ENCODE assay signal across 15 mouse cellular contexts in genomic region chr17:50565376-50566123, GRCm38 (mm10). TPM values are rescaled to one million over a fixed set of nuclear protein-coding genes. Genes with fewer than 3 reads are reported as not detected.
A peak's percentile ranks its signal among the peaks of the same experiment; 100 is the strongest.
DNase-seq lines count a peak whose midpoint lies in the region; ATAC-seq lines count a peak whose summit lies in the region.
"Had no signal": no experiment of that assay in that cellular context is flagged by ENCODE, and none has a peak within 500 bp of the region (broad histone marks: within the 10 kb centered on the region; RNA-seq: fewer than 3 reads in every experiment).

No protein-coding gene starts in this region.

- H3K36me3 ChIP-seq in embryonic facial prominence, embryonic 14.5 days (ENCODE audit: control insufficient read depth, insufficient read depth, low read length): no peaks in the 10 kb centered on the region
- no peaks in the 10 kb centered on the region for H3K36me3 ChIP-seq in embryonic facial prominence, embryonic 10.5 days (replicated peaks)
- H3K36me3 ChIP-seq in midbrain, embryonic 14.5 days (ENCODE audit: control insufficient read depth, insufficient read depth, low read length): no peaks in the 10 kb centered on the region
- H3K36me3 ChIP-seq in midbrain, embryonic 11.5 days (ENCODE audit: control insufficient read depth, insufficient read depth, low read length): no peaks in the 10 kb centered on the region

- H3K9ac ChIP-seq in embryonic facial prominence, embryonic 14.5 days (ENCODE audit: low read depth, low read length): no peak overlapping the region
- no peak overlapping the region for H3K9ac ChIP-seq in midbrain, embryonic 14.5 days (replicated peaks; ENCODE audit: low read length)
- no peak overlapping the region for H3K9ac ChIP-seq in midbrain, embryonic 11.5 days (ENCODE audit: low read length)
- H3K9ac ChIP-seq: liver, embryonic 14.5 days had no signal

- ATAC-seq in embryonic facial prominence, embryonic 14.5 days (ENCODE audit: low read depth): no peak
- no peak for ATAC-seq in midbrain, embryonic 14.5 days (ENCODE audit: low FRiP score, low TSS enrichment)
- no peak for ATAC-seq in midbrain, embryonic 11.5 days (ENCODE audit: low FRiP score)
- ATAC-seq in megakaryocyte-erythroid progenitor cell, adult 5-6 weeks (replicated peaks; ENCODE audit: low FRiP score, low TSS enrichment, poor library complexity, severe bottlenecking): peak; percentile 72
- ATAC-seq: inflammation-experienced regulatory T-cells, adult 6 months had no signal

- DNase-seq in embryonic facial prominence, embryonic 14.5 days (ENCODE audit: low spot score): peak; percentile 44
- no peak for DNase-seq in embryonic facial prominence, embryonic 10.5 days (ENCODE audit: low spot score)
- DNase-seq in midbrain, embryonic 14.5 days: peak; percentile 23
- DNase-seq in midbrain, embryonic 11.5 days (ENCODE audit: low spot score, missing footprints): no peak
- peak; percentile 32 for DNase-seq in embryo, embryonic 10.5 days (ENCODE audit: low spot score)
- no peak for DNase-seq in urinary bladder, adult 2 months (ENCODE audit: low spot score)
- DNase-seq in lung, postnatal 10 days: no peak
- DNase-seq: gastrocnemius, postnatal 36 days; kidney, postnatal 10 days; thymus, postnatal 4 days had no signal

- H3K9me3 ChIP-seq in embryonic facial prominence, embryonic 14.5 days (ENCODE audit: control insufficient read depth, low read length): no peaks in the 10 kb centered on the region
- H3K9me3 ChIP-seq in embryonic facial prominence, embryonic 10.5 days: no peaks in the 10 kb centered on the region
- H3K9me3 ChIP-seq in midbrain, embryonic 14.5 days (ENCODE audit: control insufficient read depth, low read length): no peaks in the 10 kb centered on the region
- no peaks in the 10 kb centered on the region for H3K9me3 ChIP-seq in midbrain, embryonic 11.5 days (ENCODE audit: control insufficient read depth, low read length)

- H3K4me3 ChIP-seq in embryonic facial prominence, embryonic 14.5 days (ENCODE audit: low read depth, low read length): no peak overlapping the region
- H3K4me3 ChIP-seq in embryonic facial prominence, embryonic 10.5 days: no peak overlapping the region
- no peak overlapping the region for H3K4me3 ChIP-seq in midbrain, embryonic 14.5 days (replicated peaks; ENCODE audit: low read depth, low read length)
- no peak overlapping the region for H3K4me3 ChIP-seq in midbrain, embryonic 11.5 days (ENCODE audit: low read depth, low read length)
- H3K4me3 ChIP-seq: myocyte had no signal

- H3K4me2 ChIP-seq in embryonic facial prominence, embryonic 14.5 days (ENCODE audit: low read depth, low read length): no peak overlapping the region
- H3K4me2 ChIP-seq in midbrain, embryonic 14.5 days (ENCODE audit: low read length): no peak overlapping the region
- no peak overlapping the region for H3K4me2 ChIP-seq in midbrain, embryonic 11.5 days

- peaks cover 7% of the 10 kb centered on the region; the same call in 1 of the 2 replicates for H3K4me1 ChIP-seq in embryonic facial prominence, embryonic 14.5 days (ENCODE audit: control insufficient read depth, insufficient read depth, low read length)
- H3K4me1 ChIP-seq in embryonic facial prominence, embryonic 10.5 days: peaks cover 11% of the 10 kb centered on the region; the same call in 1 of the 2 replicates
- H3K4me1 ChIP-seq in midbrain, embryonic 14.5 days (ENCODE audit: control insufficient read depth, insufficient read depth, low read length): 0 out of 2 replicates have a peak, but pooled peaks cover 3% of the 10 kb centered on the region
- no peaks in the 10 kb centered on the region for H3K4me1 ChIP-seq in midbrain, embryonic 11.5 days (ENCODE audit: control insufficient read depth, insufficient read depth, low read length)

- no peaks in the 10 kb centered on the region for H3K27me3 ChIP-seq in embryonic facial prominence, embryonic 14.5 days (replicated peaks; ENCODE audit: control insufficient read depth, insufficient read depth, low read length)
- H3K27me3 ChIP-seq in embryonic facial prominence, embryonic 10.5 days (replicated peaks; ENCODE audit: low read depth, poor library complexity, severe bottlenecking): no peaks in the 10 kb centered on the region
- no peaks in the 10 kb centered on the region for H3K27me3 ChIP-seq in midbrain, embryonic 14.5 days (ENCODE audit: control insufficient read depth, insufficient read depth, low read length)
- no peaks in the 10 kb centered on the region for H3K27me3 ChIP-seq in midbrain, embryonic 11.5 days (ENCODE audit: control insufficient read depth, insufficient read depth, low read length)

- WGBS in embryonic facial prominence, embryonic 14.5 days: 43% methylated on average over 8 of the region's 8 CpGs
- WGBS in embryonic facial prominence, embryonic 10.5 days: 54% methylated on average over 8 of the region's 8 CpGs
- 68% methylated on average over 8 of the region's 8 CpGs for WGBS in midbrain, embryonic 14.5 days
- 72% methylated on average over 8 of the region's 8 CpGs for WGBS in midbrain, embryonic 11.5 days

- no peak overlapping the region for H3K27ac ChIP-seq in embryonic facial prominence, embryonic 14.5 days (replicated peaks; ENCODE audit: low read depth, low read length)
- no peak overlapping the region for H3K27ac ChIP-seq in embryonic facial prominence, embryonic 10.5 days (replicated peaks)
- no peak overlapping the region for H3K27ac ChIP-seq in midbrain, embryonic 14.5 days (replicated peaks; ENCODE audit: low read depth, low read length)
- H3K27ac ChIP-seq in midbrain, embryonic 11.5 days (ENCODE audit: low read depth, low read length): no peak overlapping the region
- H3K27ac ChIP-seq: liver, embryonic 14.5 days; macrophage had no signal

RNA-seq across cellular contexts. Expression of gene Plcl2, which starts 56.3 kb away (rescaled TPM):
- polyA plus RNA-seq in embryonic facial prominence, embryonic 14.5 days (2014; fragmentation: Nextera tagmentation; extraction: Ambion mirVana): 5.9 and 6.4 TPM in 2 replicates
- 5.1 and 6.0 TPM in 2 replicates for polyA plus RNA-seq in embryonic facial prominence, embryonic 10.5 days (2016; fragmentation: Nextera tagmentation; extraction: Ambion mirVana)
- 10.8 and 14.1 TPM in 2 replicates for polyA plus RNA-seq in midbrain, embryonic 14.5 days (2014; fragmentation: Nextera tagmentation; extraction: Ambion mirVana)
- 6.1 and 6.5 TPM in 2 replicates for polyA plus RNA-seq in midbrain, embryonic 11.5 days (2014; fragmentation: Nextera tagmentation; extraction: Ambion mirVana)
- total RNA-seq in megakaryocyte-erythroid progenitor cell, adult 5-6 weeks (2014; fragmentation: Nextera tagmentation): 42.4 and 61.8 TPM in 2 replicates
- 44.0 and 47.5 TPM in 2 replicates for total RNA-seq in megakaryocyte-erythroid progenitor cell, adult 5-6 weeks (2017)
- polyA plus RNA-seq in urinary bladder, adult 2 months (2012; rRNA removed): 2.4 and 3.7 TPM in 2 replicates

Comparison
In these comparisons a context has a peak if more than half of its experiments do, and no peak if none do; other contexts are left out.
1. DNase-seq: peak in embryonic facial prominence, embryonic 14.5 days (single experiment), midbrain, embryonic 14.5 days (single experiment) and embryo, embryonic 10.5 days (single experiment); none in embryonic facial prominence, embryonic 10.5 days (single experiment), midbrain, embryonic 11.5 days (single experiment), urinary bladder, adult 2 months (single experiment) and lung, postnatal 10 days (single experiment).